Mouse (Mus musculus): ENCODE measurements around the gene Pcnx4.

DNA sequence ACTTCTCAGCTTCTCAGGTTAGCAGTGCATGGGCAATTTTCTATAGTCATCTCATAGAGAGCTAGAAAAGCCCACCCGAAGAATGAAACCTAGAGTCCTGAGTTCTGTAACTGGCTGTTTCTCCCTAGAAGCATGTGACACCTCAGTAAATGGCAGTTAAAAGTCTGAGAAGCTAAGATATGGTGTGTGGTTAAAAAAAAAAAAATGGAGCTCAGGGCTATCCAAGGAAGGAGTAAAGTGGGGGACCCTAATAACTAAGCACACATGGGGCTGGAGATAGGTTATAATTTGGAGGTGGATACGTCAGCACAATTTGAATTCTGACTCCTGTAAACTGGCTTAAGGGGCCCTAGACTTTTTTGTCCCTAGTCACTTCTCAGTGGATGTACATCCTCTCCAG is 46.9 kb downstream of the Pcnx4 start:
- TF ChIP-seq CTCF (IDR thresholded peaks at IDR 0.05; ENCODE audit: low read depth), result no peak
- no peak for TF ChIP-seq EP300 (optimal IDR thresholded peaks at IDR 0.05)
